Mouse (Mus musculus) brain, embryonic 14.5 days (tissue): ENCODE measurements around the gene Kcne2. TPM values are rescaled to one million over a fixed set of nuclear protein-coding genes. Genes with fewer than 3 reads are reported as not detected.

Experiments
- DNase-seq: peaks from one replicate; pipeline ENCODE4 v3.0.0-alpha.2; 2011; ENCODE audit warnings: low read depth
- CTCF ChIP-seq: fragments of 200-500 bp; IDR thresholded peaks from 2 replicates; pipeline ENCODE4 v1.5.1; 2012; ENCODE audit warnings: inconsistent platforms, mild to moderate bottlenecking, moderate library complexity, borderline replicate concordance; ENCODE audit not compliant: insufficient read depth, insufficient read length; ENCODE audit errors: extremely low read depth
- POLR2A ChIP-seq: fragments of 200-500 bp; IDR thresholded peaks from 2 replicates; pipeline ENCODE4 v1.6.1; 2012; ENCODE audit warnings: mild to moderate bottlenecking, inconsistent platforms, borderline replicate concordance; ENCODE audit not compliant: poor library complexity, insufficient read depth, insufficient read length, severe bottlenecking; ENCODE audit errors: extremely low read depth
- polyA plus RNA-seq: library from polyadenylated mRNA; depleted of rRNA; stranded (reverse); fragments of >200 nt; gene quantifications from 2 replicates; pipeline ENCODE4 v1.2.3, GENCODE M21; 2012

Gene Kcne2
- polyA plus RNA-seq, 1 experiment, result 25.3 TPM

DNA sequence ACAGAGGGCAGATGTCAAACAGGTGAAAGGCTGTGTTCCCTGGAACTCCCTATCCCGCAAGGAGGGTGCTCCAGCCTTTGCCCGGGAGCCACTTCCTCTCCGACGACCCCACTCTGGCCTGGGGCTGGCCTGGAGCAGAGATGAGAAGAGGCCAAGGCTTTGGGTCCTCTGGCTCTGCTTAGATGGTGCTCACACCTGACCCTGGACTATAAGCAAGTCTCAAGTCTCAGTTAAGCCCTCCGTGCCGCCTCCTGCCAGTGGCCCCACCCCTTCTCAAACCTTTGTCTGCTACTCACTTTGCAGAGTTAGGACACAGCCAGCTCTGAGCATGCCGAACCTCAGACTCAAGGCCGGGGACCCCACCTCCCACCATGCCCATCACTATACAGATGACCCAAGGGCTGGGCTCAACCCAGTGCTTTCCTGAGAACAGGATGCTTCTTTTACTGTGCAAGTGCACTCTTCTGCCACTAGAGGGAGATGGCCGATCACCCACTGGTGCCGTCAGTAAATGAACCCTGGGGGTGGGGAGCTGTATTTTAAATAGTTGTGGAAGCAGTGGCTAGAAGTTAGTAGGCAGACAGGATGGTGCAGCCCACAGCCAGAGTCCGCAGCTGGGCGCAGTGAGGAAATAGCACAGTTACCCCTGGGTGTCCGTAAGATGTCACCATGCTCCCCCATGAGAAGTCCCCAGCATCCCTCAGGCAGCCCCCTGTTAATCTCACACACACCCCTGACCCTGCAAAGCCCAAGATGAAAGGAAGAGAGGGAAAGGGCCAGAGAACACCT is 22.0 kb downstream of the Kcne2 start:
- DNase-seq, result peak; percentile 77
- peak; percentile 88 for TF ChIP-seq CTCF
- TF ChIP-seq POLR2A, result no peak

DNA sequence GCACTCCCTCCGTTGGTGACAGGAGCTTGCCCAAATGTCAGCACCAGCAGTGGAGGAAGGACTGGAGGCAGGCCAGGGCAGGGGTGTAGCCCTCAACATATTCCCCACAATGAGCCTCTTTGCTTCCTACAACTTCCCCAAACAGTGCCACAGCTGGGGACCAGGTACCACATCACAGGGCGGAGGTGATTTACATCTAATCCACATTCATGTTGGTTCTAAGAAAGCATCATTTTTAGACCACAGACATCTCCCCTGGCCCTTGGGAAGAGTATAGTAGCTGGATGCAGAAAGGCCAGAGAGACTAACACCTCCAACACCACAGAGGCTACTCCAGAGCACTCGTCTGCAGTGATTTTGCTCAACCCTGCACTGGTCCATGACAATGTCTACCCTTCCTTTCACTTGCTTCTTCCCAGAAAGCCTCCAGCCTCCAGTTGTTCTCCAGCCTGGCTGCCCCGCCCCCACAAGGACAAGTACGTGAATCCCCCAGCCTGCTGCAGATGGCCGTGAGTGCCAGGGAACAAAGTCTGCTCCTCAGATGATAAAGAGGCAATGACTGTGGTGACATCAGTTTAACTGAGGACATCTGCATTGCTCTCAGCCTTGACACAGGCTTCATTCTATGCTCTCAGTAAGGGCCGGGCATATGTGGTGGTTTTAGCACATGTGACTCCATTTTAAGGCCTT is 24.0 kb downstream of the Kcne2 start:
- no peak for TF ChIP-seq CTCF

DNA sequence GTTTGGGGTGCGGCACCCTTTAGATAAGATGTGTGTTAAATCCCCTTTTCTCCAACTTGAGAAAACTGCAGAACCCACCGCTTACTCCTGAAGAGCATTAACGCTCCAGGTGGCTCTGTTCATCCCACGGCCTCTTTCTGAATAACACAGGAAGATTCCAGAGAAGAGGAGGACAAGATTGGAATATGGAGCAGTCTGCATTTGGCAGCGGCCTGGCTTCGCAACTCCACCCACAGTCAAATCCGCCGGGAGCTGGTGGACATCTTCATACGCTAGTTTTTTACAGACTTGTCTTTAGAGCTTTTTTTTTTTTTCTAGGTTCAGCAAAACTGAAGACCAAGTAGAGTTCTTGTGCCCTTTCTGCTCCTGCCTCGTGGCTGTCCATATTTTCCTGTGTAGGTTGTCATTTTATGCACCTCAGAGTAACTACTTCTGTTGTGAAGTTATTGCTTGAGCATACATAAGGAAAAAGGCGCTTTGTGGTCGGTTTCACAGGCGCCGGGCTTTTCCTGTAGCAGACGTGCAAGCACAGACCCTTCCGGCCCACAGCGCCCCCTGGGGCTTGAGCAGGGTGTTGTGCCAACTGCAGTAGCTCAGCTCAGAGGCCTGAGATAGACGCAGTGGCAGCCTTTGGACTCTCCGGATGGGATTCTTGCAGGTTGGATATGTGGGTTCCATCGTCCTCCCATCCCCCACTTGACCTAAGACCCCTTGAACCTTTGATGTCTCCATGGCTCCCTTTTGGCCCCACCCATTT is 27.3 kb downstream of the Kcne2 start:
- peak; percentile 20 for DNase-seq
- TF ChIP-seq POLR2A (no peak), CTCF (peak; percentile 33; the same call in 1 of the 2 replicates)

More for the DNA sequence above, 24.0 kb downstream of the Kcne2 start:
- no peak for DNase-seq

DNA sequence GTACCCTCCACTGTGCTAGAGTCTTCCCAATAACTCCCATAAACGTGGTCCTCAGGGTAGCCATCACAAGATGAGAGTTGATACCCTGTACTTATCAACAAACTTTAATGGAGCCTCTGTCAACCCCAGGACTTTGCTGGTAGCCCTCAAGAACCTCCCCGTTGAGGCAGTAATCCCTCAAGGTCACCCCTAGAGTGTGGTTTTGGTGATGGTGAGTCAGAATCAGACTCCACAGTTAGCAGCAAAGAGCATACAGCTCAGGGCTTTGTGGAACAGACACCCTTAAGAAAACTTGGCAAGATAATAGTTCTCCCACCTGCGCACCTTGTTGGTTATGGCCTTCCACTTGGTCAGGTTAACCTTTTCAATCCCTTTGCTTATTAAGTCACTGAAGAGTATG is 28.2 kb downstream of the Kcne2 start:
- TF ChIP-seq CTCF (no peak), POLR2A (no peak)
- DNase-seq, result no peak

DNA sequence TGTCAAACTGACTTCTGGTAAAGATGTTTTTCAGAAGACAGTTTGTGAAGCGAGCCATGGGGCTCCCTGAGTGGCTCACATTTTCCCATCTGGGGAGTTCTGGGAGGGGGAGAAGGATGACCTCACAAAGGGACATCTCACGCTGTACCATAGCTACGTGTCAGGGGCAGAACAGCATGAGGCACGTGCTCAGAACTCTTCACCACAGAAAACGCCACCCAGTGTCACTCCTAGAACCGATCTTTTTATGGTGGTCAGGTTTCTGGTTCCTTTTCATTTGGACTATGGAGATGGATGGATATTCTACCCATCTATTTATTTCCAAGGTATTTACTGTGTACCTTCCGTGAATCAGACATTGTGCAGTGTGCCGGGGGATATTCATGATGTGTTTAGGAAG is 29.2 kb downstream of the Kcne2 start, which contains the start of gene Fam243:
TSS of gene Fam243 (minus strand) at position 101 of the 400 bp plus-strand sequence.
- TF ChIP-seq POLR2A, result no peak
- DNase-seq, result no peak

DNA sequence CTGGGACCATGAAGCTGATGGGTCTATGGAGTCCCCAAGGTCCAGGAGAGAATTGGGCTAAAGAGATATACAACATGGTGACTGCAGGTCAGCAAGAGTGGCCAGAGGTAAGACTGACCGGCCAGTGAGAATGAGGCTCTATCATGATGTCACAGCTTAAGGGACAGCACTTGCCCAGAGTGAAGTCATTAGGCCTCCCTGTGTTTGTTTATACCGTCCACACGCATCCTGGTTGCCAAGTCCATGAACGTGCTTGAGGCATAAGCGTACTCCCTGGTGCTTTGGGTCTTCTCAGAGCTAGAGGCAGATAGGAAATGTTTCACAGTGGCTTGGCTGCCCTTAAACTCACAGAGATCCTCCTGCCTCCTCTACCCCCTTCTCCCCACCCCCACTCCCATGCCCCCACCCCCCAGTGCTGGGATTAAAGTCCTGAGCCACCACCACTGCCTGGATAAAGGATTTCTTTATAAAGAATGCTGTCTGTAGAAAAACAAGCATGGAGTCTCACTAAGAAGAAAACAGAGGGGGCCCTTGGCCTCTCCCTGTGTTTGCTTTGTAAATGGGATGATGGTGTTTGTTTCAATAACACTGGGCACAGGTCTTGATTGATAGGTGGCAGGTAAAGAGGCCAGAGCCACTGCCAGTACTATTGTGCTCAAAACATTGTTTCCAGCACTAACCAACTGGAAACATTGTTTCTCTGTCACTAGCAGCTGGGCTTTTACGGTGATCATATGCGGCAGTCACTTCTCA is 32.3 kb downstream of the Kcne2 start:
- no peak for TF ChIP-seq CTCF
- TF ChIP-seq POLR2A, result no peak
- DNase-seq, result peak; percentile 41

DNA sequence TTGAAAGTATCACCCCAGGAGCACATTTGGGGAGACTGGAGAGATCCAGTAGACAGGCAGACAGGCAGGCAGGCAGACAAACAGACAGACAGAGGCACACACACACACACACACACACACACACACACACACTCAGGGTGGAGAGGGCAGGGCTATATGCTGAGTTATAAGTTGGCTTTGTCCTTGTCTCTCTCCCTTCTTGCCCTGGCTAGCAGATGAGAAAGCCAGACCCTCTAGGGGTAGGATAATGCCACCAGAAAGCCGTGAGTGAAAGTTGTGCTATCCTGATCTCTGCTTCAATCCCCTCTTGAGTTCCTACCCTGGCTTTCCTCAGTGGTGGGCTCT is 32.8 kb downstream of the Kcne2 start:
- no peak for TF ChIP-seq POLR2A
- no peak for TF ChIP-seq CTCF
- no peak for DNase-seq

DNA sequence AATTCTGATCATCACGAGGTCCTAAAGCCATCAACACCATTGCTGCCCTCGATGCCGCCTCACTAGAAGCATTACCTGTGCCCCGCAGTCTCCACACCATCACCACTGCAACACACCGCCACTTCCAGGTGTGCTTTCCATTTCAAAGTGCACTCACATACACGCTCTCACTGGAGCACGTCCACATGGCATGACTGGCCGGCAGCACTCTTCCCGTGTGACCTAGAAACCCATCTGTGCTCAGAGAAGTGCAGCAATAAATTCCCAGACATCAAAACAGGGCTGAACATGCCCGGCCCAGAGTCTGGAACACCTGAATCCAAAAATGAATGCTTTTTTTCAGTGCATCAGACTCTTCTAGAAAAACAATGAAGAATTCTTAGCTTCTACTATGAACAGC is 35.7 kb downstream of the Kcne2 start:
- no peak for TF ChIP-seq CTCF
- no peak for TF ChIP-seq POLR2A

DNA sequence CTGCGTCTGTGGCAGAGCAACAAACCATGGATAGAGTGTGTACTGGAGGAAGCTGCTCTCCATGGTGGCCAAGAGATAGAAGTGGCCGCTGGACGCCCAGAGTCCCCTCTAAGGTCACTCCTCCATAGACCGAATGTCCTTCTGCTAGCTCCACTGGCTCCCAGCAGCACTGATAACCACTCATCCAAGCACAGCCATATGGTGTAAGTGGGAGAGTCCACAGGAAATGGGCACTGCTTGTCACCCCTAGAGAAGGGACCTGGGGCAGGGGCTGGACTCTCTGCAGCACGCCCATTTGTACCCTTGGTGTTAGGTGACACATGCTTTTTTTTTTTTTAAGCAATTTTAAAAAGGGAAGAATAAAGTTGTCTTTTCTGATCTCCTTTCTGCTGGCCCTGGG is 38.8 kb downstream of the Kcne2 start:
- DNase-seq, result no peak
- TF ChIP-seq CTCF (no peak), POLR2A (no peak)

More for the DNA sequence above, 35.7 kb downstream of the Kcne2 start:
- DNase-seq, result no peak

DNA sequence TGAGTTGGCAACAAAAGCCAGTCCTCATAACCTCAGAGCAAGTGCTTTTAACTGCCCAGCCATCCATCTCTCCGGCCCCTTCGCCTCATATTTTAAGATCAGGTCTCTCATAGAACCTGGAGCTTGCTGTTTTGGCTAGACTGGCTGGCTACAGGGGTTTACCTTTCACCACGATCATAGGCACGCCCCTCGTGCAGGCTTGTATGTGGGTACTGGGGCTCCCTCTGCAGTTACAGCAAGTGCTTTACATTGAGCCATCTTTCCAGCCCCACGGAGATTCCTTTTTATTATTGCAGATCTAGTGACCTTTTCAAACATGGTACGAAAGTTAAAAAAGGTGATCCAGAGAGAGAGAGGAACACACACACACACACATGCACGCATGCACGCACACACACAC is 42.4 kb downstream of the Kcne2 start:
- peak; percentile 27; the same call in 1 of the 2 replicates for TF ChIP-seq CTCF
- no peak for TF ChIP-seq POLR2A
- DNase-seq, result no peak

DNA sequence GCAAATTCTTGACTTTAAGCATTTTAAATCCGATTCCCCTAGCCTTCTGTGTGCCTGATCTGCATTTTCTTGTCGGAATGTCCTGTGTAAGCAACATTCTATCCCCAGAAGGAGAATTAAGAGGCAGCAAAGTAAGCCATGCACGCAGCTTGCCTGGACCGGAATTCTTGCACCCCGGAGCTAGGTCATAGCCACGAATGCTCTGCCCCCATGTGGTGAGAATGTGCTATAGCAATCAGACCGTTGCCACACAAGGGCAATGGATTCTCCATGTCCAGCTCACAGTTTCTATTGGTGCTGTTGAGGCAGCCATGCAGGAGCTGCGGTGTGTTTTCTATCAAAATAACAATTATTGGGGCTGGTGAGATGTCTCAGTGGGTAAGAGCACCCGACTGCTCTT is 44.1 kb downstream of the Kcne2 start:
- TF ChIP-seq CTCF (peak; percentile 92), POLR2A (no peak)
- DNase-seq, result peak; percentile 86
